Mouse (Mus musculus) layer of hippocampus, adult 8-10 months (tissue): Measurements from ENCODE around the gene Slc9c1. TPM values are rescaled to one million over a fixed set of nuclear protein-coding genes. Genes with fewer than 3 reads are reported as not detected.
"Not testable (repeated sequence)": the region's sequence is repeated elsewhere in the genome, so short reads cannot be mapped to it uniquely, and the experiment has no call there.

ENCODE experiments used
- DNase-seq, 2 experiments: peaks; one replicate each; pipeline ENCODE4 v3.0.0; 2022; ENCODE audit warnings: low spot score in 2 of 2
- total RNA-seq, 4 experiments: library from RNA; stranded (reverse); gene quantifications; 2 replicates each; pipeline ENCODE4 v1.2.4; 2022

Gene Slc9c1
- not detected for total RNA-seq

GRCm38 (mm10) chr16:45535009-45535408 is at the start of gene Slc9c1:
Gene Slc9c1 (plus strand): TSS chr16:45535309.
- no peak for DNase-seq

GRCm38 (mm10) chr16:45492927-45493326 is 42.2 kb upstream of the Slc9c1 start, which contains the start of gene Gm609:
Gene Gm609 (minus strand): TSS chr16:45492969.
- no peak for DNase-seq

- no peak for DNase-seq
These were observed 39.8 kb upstream of the Slc9c1 start for GRCm38 (mm10) chr16:45495326-45495725.

- no peak for DNase-seq
These were observed 9.6 kb upstream of the Slc9c1 start for GRCm38 (mm10) chr16:45525551-45525950.

GRCm38 (mm10) chr16:45531950-45532349 is 3.2 kb upstream of the Slc9c1 start, which contains the start of gene Gm17783:
Gene Gm17783 (minus strand): TSS chr16:45532050.
- DNase-seq = no peak

- not testable (repeated sequence) for DNase-seq
These were observed 3.2 kb downstream of the Slc9c1 start for GRCm38 (mm10) chr16:45538342-45538741.

- DNase-seq = no peak
These were observed 7.0 kb downstream of the Slc9c1 start for GRCm38 (mm10) chr16:45542108-45542507.

- DNase-seq = no peak
These were observed 9.2 kb downstream of the Slc9c1 start for GRCm38 (mm10) chr16:45544341-45544740.

GRCm38 (mm10) chr16:45547982-45548381 is 12.9 kb downstream of the Slc9c1 start:
- no peak for DNase-seq

- DNase-seq = no peak
These were observed 16.5 kb downstream of the Slc9c1 start for GRCm38 (mm10) chr16:45551579-45551978.

- DNase-seq = no peak
These were observed 26.6 kb downstream of the Slc9c1 start for GRCm38 (mm10) chr16:45561747-45562146.

GRCm38 (mm10) chr16:45572307-45572706 is 37.2 kb downstream of the Slc9c1 start:
- DNase-seq = no peak

GRCm38 (mm10) chr16:45579883-45580282 is 44.8 kb downstream of the Slc9c1 start:
- no peak for DNase-seq

GRCm38 (mm10) chr16:45582512-45582911 is 47.4 kb downstream of the Slc9c1 start:
- no peak for DNase-seq

- DNase-seq = no peak
These were observed 58.5 kb downstream of the Slc9c1 start for GRCm38 (mm10) chr16:45593656-45594055.

GRCm38 (mm10) chr16:45595494-45595893 is 60.4 kb downstream of the Slc9c1 start:
- no peak for DNase-seq

- DNase-seq = no peak
These were observed 73.4 kb downstream of the Slc9c1 start for GRCm38 (mm10) chr16:45608481-45608954.

- no peak for DNase-seq
These were observed 74.2 kb downstream of the Slc9c1 start for GRCm38 (mm10) chr16:45609300-45609699.

GRCm38 (mm10) chr16:45610267-45610666 is 75.2 kb downstream of the Slc9c1 start, which contains the start of gene Gcsam:
Gene Gcsam (plus strand): TSS chr16:45610380.
- no peak for DNase-seq

GRCm38 (mm10) chr16:45613247-45613646 is 78.1 kb downstream of the Slc9c1 start:
- no peak for DNase-seq

- no peak for DNase-seq
These were observed 80.8 kb downstream of the Slc9c1 start for GRCm38 (mm10) chr16:45615944-45616343.

- no peak for DNase-seq
These were observed 84.8 kb downstream of the Slc9c1 start for GRCm38 (mm10) chr16:45619751-45620375.

- no peak for DNase-seq
These were observed 88.1 kb downstream of the Slc9c1 start for GRCm38 (mm10) chr16:45623230-45623629.
